Mouse (Mus musculus): ENCODE measurements around the gene Atp8b3. TPM values are rescaled to one million over a fixed set of nuclear protein-coding genes. Genes with fewer than 3 reads are reported as not detected.
A peak's percentile ranks its signal among the peaks of the same experiment; 100 is the strongest.

Atp8b3 gene
- polyA plus RNA-seq (2016; fragmentation: Nextera tagmentation; extraction: Ambion mirVana), result 0.46 and 0.64 TPM in 2 replicates

DNA sequence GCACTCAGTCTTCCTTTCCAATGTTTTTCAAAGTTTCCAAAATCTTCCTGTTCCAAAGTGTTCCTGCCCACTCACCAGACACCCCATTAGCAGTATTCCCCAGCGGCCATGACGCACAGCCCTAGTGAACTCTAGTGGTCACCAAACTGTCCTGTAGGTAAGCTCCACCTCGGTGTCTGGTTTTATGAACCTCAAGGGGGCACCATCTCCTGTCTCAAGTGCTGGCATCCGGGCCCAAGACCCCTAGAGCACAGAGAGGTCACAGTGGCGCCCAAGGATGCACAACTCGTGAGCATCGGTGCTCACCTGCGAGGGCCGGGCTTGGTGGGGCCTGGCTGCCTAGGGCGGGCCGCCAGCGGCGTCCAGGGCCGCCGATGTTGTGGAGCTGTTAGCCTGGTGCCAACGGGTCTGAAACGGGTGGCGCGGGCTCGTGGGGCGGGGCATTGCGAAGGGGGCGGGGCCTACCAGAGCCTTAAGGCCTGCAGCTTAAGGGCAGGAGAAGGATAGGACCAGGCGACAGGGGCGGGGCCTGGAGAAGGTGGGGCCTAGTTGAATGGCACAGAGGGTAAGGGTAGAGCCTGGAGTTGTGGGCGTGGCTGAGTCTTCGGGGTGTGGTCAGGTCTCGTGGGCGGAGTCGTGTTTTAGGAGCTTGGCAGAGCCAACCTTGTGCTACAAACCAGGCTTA, at the start of gene Atp8b3:
TSS of gene Atp8b3 (minus strand) at position 415 of the 685 bp plus-strand sequence.
- peaks cover 6% of the 10 kb centered on the region for H3K4me1 ChIP-seq
- H3K27me3 ChIP-seq, result peaks cover 49% of the 10 kb centered on the region
- ATAC-seq (ENCODE audit: low FRiP score), result peak; percentile 62
- WGBS, result under 1% methylated on average over 30 of the region's 30 CpGs
- peak within 1 kb of the TSS; percentile 17; the same call in 1 of the 2 replicates for H3K4me3 ChIP-seq (replicated peaks)
- H3K9ac ChIP-seq, result no peak within 1 kb of the TSS
- no peak within 1 kb of the TSS for H3K27ac ChIP-seq
- no peaks in the 10 kb centered on the region for H3K9me3 ChIP-seq
- peaks cover 33% of the 10 kb centered on the region for H3K36me3 ChIP-seq (replicated peaks)
- H3K4me2 ChIP-seq, result peak within 1 kb of the TSS; percentile 43

- no peaks in the 10 kb centered on the region for H3K9me3 ChIP-seq
- WGBS, result 45% methylated on average over 4 of the region's 4 CpGs
- H3K4me1 ChIP-seq, result peaks cover 25% of the 10 kb centered on the region
- ATAC-seq (ENCODE audit: low FRiP score), result no peak
- no peaks in the 10 kb centered on the region for H3K27me3 ChIP-seq
- no peak overlapping the region for H3K4me2 ChIP-seq
- H3K4me3 ChIP-seq (replicated peaks), result no peak overlapping the region
- peaks cover 35% of the 10 kb centered on the region for H3K36me3 ChIP-seq (replicated peaks)
- H3K9ac ChIP-seq, result no peak overlapping the region
- H3K27ac ChIP-seq, result no peak overlapping the region
These were observed 48.4 kb upstream of the Atp8b3 start for GRCm38 (mm10) chr10:80587305-80587657.

DNA sequence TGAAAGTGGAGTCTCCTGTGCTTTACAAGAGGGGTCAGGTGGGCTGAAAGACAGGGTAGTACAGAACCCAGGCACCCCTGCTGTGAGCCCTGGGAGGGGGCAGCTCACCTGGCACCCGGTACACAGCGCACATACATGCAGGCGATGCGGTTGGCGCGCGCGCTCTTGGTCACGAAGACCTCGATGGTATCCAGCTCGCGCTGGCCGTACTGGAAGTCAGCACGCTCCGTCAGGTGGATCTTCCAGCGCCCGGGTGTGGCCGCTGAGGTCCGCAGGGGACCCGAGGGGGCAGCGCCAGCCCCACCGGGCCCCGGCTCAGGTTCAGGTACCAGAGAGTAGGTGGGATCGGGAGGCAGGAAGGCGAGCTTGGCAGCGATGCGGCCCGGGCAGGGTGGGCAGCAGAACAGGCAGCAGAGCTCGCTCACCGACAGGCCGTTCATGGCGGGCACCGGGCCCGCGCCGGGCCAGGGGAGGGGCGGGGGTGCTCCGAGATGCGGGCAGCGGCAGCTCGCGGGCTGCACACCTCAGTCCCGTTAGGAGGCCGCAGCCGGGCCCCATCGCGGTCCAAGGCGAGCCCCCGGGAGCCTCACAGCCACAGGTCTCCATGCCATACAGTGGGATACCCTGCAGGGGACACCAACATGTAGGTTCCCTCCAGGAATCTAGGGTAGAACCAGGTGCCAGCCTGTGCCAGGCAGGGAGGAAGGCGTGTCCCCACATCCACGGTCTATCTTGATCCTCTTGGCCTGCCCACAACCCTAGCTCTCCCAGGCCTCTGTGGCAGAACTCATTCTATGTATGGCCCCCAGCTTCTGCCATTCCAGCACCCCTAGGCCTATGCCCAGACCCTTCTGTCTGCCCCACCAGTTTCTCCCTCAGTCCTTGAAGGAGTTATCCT, 47.7 kb upstream of the Atp8b3 start:
- H3K27ac ChIP-seq, result no peak overlapping the region
- H3K4me1 ChIP-seq, result peaks cover 25% of the 10 kb centered on the region
- H3K9ac ChIP-seq, result no peak overlapping the region
- no peak for ATAC-seq (ENCODE audit: low FRiP score)
- no peak overlapping the region for H3K4me3 ChIP-seq (replicated peaks)
- H3K9me3 ChIP-seq, result no peaks in the 10 kb centered on the region
- H3K36me3 ChIP-seq (replicated peaks), result peaks cover 35% of the 10 kb centered on the region
- no peaks in the 10 kb centered on the region for H3K27me3 ChIP-seq
- H3K4me2 ChIP-seq, result no peak overlapping the region
- whole genome bisulfite sequencing, result 93% methylated on average over 36 of the region's 51 CpGs

- no peak overlapping the region for H3K4me2 ChIP-seq
- peaks cover 25% of the 10 kb centered on the region for H3K4me1 ChIP-seq
- H3K27ac ChIP-seq, result no peak overlapping the region
- 98% methylated on average over 8 of the region's 8 CpGs for WGBS
- no peaks in the 10 kb centered on the region for H3K9me3 ChIP-seq
- ATAC-seq (ENCODE audit: low FRiP score), result no peak
- no peaks in the 10 kb centered on the region for H3K27me3 ChIP-seq
- H3K36me3 ChIP-seq (replicated peaks), result peaks cover 35% of the 10 kb centered on the region
- no peak overlapping the region for H3K4me3 ChIP-seq (replicated peaks)
- H3K9ac ChIP-seq, result no peak overlapping the region
These were observed 46.7 kb upstream of the Atp8b3 start for GRCm38 (mm10) chr10:80585581-80585980.

DNA sequence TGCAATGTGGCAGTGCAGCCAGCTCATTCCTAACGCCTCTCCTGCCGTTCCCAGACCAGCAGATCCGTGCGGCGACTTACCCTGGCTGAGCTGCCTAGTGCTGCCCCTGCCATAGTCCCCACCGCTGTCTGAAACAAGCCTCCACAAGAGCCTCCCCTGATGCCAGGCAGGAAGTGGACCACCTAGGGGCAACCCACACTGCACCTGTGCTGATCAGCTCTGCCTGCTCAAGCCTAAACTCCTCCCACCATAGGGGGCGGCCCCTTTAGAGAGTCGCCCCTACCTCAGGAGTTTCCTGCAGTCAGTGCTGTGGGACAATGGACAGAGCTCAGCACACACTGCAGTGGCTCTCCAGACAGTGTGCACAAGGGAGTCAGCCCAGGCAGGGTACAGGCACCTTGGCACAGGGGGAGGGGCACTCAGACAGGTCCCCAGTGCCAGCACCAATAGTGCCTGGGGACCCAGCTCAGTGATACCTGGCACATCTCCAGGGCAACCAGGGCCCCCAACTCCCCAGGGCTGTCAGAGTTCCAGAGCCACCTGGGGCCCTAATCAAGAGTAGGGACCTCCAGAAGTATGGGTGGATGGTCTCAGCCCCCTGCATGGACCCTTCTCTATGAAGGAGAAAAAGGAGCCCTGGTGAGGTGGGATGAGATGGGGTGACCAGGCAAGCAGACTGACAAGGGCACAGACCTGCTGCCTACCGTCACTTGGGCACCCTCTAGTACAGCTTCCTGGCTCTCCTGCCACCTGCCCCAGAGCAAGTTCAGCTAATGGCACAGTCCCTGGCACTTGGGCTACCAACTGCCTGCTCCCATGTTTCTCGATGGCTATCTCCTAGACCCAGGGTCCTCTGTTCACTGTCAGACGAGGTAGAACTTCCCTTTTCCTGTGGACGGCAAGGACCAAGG, 46.0 kb upstream of the Atp8b3 start:
- no peak for ATAC-seq (ENCODE audit: low FRiP score)
- Histone ChIP-seq H3K4me1 (peaks cover 25% of the 10 kb centered on the region), H3K4me2 (no peak overlapping the region), H3K27me3 (no peaks in the 10 kb centered on the region), H3K36me3 (replicated peaks) (peaks cover 35% of the 10 kb centered on the region), H3K4me3 (replicated peaks) (no peak overlapping the region), H3K9me3 (no peaks in the 10 kb centered on the region), H3K27ac (0 out of 2 replicates have a peak overlapping the region, but pooled peaks have one; percentile 0), H3K9ac (no peak overlapping the region)
- WGBS, result 74% methylated on average over 12 of the region's 12 CpGs

- Histone ChIP-seq H3K27ac (no peak overlapping the region), H3K4me1 (peaks cover 25% of the 10 kb centered on the region), H3K36me3 (replicated peaks) (peaks cover 35% of the 10 kb centered on the region), H3K27me3 (no peaks in the 10 kb centered on the region), H3K4me2 (no peak overlapping the region), H3K4me3 (replicated peaks) (no peak overlapping the region), H3K9ac (no peak overlapping the region), H3K9me3 (no peaks in the 10 kb centered on the region)
- no peak for ATAC-seq (ENCODE audit: low FRiP score)
- WGBS, result 65% methylated on average over 12 of the region's 12 CpGs
These were observed 45.1 kb upstream of the Atp8b3 start for GRCm38 (mm10) chr10:80584045-80584488.

GRCm38 (mm10) chr10:80583047-80583446, 44.1 kb upstream of the Atp8b3 start:
- Histone ChIP-seq H3K4me3 (replicated peaks) (no peak overlapping the region), H3K36me3 (replicated peaks) (peaks cover 35% of the 10 kb centered on the region), H3K27ac (no peak overlapping the region), H3K9me3 (no peaks in the 10 kb centered on the region), H3K4me2 (no peak overlapping the region), H3K27me3 (no peaks in the 10 kb centered on the region), H3K4me1 (peaks cover 25% of the 10 kb centered on the region), H3K9ac (no peak overlapping the region)
- no peak for ATAC-seq (ENCODE audit: low FRiP score)
- 86% methylated on average over 5 of the region's 5 CpGs for WGBS

DNA sequence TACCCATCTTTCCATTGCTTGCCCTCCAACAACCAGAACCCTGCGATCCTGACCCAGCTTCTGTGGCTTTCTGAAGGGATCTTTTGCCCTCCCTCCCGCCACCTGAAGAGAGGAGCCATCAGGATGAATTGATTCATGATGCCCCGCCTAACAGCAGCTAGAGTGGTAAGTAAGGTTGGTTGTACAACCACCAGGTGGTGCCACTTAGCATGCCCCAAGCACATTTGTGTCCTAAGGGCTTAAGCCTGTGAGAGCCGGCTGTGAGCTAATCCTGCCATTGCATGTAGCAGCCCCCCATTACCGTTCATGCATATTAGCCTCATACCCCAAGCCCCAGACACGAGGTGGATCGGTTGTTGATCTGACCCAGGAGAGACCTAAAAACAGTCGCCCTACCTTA, 40.0 kb upstream of the Atp8b3 start:
- H3K4me3 ChIP-seq (replicated peaks), result no peak overlapping the region
- H3K9ac ChIP-seq, result no peak overlapping the region
- peak overlapping the region; percentile 97; the same call in 1 of the 2 replicates for H3K4me2 ChIP-seq
- no peaks in the 10 kb centered on the region for H3K9me3 ChIP-seq
- H3K27ac ChIP-seq, result peak overlapping the region; percentile 88
- H3K27me3 ChIP-seq, result no peaks in the 10 kb centered on the region
- ATAC-seq (ENCODE audit: low FRiP score), result no peak
- 5% methylated on average over 8 of the region's 8 CpGs for WGBS
- H3K4me1 ChIP-seq, result peaks cover 51% of the 10 kb centered on the region
- peaks cover 8% of the 10 kb centered on the region for H3K36me3 ChIP-seq (replicated peaks)

DNA sequence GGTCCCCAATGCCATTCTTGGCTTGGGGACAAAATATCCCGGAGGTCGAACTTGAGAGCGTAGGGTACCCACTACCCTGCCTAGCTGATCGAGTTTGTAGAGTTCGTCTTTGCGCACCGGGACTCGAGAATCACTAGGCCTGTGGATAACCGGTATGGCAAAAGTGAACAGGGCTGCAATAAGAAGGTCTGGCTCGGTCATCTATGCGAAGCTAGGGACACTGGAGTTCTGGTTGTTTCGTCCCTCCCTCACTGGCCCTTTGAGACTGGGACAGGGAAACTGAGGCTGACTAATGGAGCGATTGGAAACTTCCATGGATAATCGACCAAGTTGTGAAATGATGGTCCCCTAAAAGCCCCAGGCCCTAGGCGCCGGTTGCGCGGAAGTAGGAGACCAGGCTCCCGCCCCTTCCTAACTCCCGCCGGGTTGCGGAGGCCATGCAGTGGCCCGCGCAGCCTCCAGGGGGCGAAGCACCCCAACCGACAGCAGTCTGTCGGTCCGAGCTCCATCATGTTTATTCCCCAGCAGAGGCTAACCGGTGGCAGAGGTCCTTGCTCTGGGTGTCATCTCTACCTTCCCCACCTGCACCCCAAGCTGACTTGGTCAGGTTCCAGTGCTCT, 39.3 kb upstream of the Atp8b3 start:
- Histone ChIP-seq H3K4me2 (peak overlapping the region; percentile 97), H3K9me3 (no peaks in the 10 kb centered on the region)

DNA sequence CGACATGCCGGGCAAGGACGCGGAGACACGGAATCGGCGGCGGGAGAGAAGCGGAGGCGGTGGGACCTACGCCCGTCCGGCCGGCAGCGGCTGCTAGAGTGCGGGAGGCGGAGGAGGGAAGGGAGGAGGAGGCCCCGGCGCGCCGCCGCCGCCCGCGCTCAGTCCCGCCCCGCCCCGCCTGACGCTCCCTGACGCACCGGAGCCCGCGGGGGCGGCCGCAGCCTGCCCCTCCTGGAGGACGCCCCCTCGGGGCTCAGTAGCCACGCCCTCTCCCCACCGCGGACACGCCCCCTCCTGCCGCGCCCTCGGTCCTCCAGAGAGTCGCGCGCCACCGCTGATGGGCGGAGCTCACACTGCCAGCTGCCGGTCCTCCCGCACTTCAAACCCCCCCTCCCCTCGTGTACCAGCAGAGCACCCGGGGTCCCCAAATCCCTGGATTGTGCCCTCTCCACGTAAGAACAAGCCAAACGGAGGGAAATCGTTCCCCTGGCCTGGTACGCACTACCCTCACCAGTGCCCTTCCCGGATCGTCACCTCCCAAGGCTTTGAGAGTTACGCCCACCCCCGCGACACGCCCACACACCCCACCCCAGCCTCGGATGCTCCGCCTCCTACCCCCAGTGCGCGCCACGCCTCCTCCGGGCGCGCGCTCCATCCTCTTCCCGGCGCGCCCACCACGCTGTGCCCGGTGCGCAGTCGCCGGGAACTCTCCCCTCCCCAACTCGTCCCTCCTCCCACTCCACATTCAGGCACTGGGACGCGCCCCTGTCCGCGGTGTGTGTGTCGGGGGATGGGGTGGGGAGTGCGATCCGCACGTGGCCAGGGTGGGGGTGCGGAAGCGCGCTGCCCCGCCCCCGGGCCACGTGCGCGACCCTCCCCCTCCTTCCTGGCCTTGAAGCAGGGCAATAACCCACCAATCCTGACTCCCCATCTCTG, 38.5 kb upstream of the Atp8b3 start, which contains the start of gene Klf16:
TSS of gene Klf16 (minus strand) at position 127 of the 936 bp plus-strand sequence.
- Histone ChIP-seq H3K9me3 (no peaks in the 10 kb centered on the region), H3K4me2 (peak within 1 kb of the TSS; percentile 97), H3K4me1 (peaks cover 59% of the 10 kb centered on the region), H3K9ac (peak within 1 kb of the TSS; percentile 79), H3K4me3 (replicated peaks) (peak within 1 kb of the TSS; percentile 78), H3K27ac (peak within 1 kb of the TSS; percentile 88), H3K27me3 (no peaks in the 10 kb centered on the region), H3K36me3 (replicated peaks) (no peaks in the 10 kb centered on the region; the same call in 1 of the 2 replicates)
- WGBS, result under 1% methylated on average over 69 of the region's 97 CpGs
- peak; percentile 85 for ATAC-seq (ENCODE audit: low FRiP score)

More for the DNA sequence above, 39.3 kb upstream of the Atp8b3 start:
- ATAC-seq (ENCODE audit: low FRiP score), result peak; percentile 31; the same call in 1 of the 2 replicates
- no peaks in the 10 kb centered on the region for H3K27me3 ChIP-seq
- under 1% methylated on average over 29 of the region's 29 CpGs for WGBS
- peaks cover 58% of the 10 kb centered on the region for H3K4me1 ChIP-seq
- H3K36me3 ChIP-seq (replicated peaks), result peaks cover 2% of the 10 kb centered on the region
- H3K27ac ChIP-seq, result peak overlapping the region; percentile 88
- peak overlapping the region; percentile 78 for H3K4me3 ChIP-seq (replicated peaks)
- H3K9ac ChIP-seq, result peak overlapping the region; percentile 79

Data from forebrain, embryonic 12.5 days (tissue).